Mouse (Mus musculus) spleen, postnatal 10 days (tissue): ENCODE data around the gene Tlr8.
"Not testable (repeated sequence)": the region's sequence is repeated elsewhere in the genome, so short reads cannot be mapped to it uniquely, and the experiment has no call there.

Experiments used
- DNase-seq, 2 experiments: peaks; one replicate each; pipeline ENCODE4 v3.0.0; 2021 to 2022; ENCODE audit warnings: low spot score in 2 of 2

The Tlr8 gene

DNA sequence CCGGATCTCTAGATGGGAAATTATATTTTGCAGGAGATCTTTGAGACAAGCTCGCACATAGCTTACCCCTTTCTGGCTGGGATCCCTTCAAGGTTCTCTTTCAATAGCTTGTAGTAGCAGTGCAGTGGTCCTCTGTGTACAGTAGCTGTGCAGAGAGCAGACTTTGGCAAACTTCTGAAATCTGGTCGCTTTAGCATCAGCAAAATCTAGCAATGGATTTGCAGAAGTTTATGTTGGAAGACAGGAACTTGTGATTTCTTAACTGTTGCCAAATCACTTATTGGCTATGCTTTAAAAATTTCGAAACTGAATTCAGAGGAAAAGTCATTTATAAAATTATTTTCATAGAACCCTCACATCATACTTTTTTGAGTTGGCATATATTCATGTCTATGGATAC lies at the start of gene Tlr8:
Tlr8 (minus strand) TSS at position 244 of the 400 bp plus-strand sequence.
- no peak for DNase-seq

- DNase-seq: not testable (repeated sequence)
Observed at GRCm38 (mm10) chrX:167302061-167302460, 37.9 kb upstream of the Tlr8 start.

DNA sequence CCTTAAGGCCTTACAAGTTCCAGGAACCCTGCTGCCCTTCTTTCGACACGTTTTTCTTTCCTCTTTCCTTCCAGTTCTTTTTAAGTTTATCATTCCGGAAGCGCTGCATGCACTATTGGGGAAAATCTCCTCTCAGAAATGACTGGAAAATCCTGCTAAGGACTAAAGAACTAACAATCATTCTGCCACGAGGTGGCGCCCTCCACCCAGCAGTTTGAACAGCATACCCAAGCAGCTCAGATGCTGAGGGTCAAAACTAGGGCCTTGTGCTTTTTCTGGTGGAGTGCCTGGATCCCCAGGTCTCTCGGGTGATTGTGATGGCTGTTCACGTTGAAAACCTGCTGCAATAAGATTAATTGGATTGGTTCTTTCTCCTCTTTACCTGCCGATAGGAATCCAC lies 12.8 kb upstream of the Tlr8 start:
- peak; percentile 26 to 70 for DNase-seq

DNA sequence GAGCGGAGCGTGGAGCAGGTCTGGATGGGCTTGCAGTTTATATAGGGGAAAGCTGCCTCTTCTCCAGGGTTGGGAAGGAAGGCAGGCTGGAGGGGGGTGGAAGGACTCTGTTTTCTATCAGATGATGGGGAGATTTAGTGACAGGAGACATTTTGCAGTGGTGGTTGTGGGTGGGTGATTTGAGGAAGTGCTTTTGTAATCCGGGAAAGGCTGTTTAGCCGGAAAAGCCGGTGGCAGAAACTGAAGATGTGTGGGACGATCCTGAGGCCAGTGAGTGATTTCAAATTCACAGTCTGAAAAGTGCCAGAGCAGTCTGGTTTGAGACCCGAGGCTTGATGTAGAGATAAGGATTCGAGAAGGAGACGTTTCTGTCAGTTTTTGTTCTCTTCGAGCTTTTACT lies 12.4 kb upstream of the Tlr8 start:
- no peak for DNase-seq

GRCm38 (mm10) chrX:167263530-167263929 lies 599 bp downstream of the Tlr8 start:
- DNase-seq: no peak

DNA sequence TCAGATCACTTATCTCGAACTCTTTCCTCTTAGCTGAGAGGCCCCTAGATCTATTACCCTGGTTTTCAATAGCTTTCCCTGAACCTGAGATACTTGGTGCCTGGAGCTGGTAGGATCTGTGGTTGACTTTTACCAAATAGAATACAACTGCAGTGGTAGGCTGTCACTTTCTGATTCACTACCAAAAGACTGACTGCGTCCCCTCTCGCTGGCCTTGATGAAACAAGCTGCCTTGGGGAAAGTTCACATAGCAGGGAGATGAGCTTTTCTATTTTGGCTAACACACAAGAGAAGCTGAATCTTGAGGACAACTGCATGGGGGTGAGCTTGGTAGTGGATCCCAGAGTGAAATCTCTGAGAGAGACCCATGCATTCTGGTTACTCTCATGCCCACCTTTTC lies 22.4 kb downstream of the Tlr8 start:
- DNase-seq: no peak

GRCm38 (mm10) chrX:167239293-167239921 lies 24.7 kb downstream of the Tlr8 start:
- DNase-seq: no peak

GRCm38 (mm10) chrX:167233104-167233687 lies 30.9 kb downstream of the Tlr8 start:
- DNase-seq: peak; percentile 40 to 76

GRCm38 (mm10) chrX:167231150-167231549 lies 33.0 kb downstream of the Tlr8 start:
- no peak for DNase-seq

DNA sequence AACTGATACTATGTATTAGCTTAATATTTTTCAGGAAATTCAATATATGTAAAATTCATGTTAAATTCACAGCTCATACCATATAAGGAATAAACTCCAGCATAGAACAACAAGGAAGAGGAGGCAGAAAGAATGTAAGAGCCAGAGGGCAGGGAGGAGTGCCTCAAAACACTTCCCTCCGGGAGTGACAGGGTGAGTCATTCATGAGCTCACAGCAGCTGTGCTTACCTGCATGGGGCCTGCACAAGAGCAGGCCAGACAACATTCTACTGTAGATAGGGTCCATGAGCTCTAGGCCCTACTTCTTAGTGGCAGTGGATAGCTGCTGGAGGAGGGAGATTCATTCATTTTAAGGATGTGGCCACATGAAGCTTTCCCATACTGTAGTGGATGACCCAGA lies 34.3 kb downstream of the Tlr8 start:
- DNase-seq: no peak

GRCm38 (mm10) chrX:167229206-167229605 lies 34.9 kb downstream of the Tlr8 start:
- DNase-seq: peak; percentile 37 to 84

- no peak for DNase-seq
Observed at GRCm38 (mm10) chrX:167227756-167228155, 36.4 kb downstream of the Tlr8 start.

DNA sequence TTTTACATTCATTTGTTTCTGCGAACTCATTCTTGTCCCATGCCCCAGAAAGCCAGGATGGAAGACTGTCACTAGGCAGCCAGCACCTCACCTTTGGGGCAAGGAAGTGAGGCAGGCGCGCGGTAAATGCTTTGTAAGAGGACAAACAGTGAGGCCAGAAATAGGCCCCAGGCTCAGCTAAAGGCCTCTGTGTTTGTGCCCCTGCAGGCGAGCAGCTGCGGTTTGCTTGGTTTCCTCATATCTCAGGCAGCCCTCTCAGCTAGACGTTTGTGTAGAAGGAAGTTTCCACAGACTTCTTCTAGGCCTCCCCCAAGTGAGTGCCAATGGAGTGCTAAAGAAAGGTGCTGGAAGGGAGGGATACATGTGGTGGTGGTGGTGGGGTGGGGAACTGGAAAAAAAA lies 37.0 kb downstream of the Tlr8 start:
- DNase-seq: peak; percentile 20 to 59

DNA sequence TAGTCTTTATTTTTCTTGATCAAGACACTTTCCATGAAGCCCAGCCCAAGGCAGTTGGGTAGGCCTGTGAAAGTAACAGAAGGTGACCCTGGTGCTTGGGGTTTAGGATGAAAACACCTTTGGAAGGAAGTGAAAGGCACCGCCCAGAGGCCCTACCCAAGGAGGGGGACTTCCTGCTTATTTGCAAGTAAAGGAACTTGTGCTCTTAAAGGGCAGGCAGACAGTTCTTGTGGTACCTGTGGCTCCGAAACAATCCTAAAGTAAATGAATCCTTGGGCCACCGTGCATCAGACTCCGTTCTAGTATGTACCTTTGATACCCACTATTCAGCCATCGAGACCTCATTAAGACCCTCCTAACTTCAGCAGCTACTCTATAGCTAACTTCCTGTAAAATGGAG lies 37.6 kb downstream of the Tlr8 start:
- DNase-seq: no peak

GRCm38 (mm10) chrX:167212707-167213106 lies 51.4 kb downstream of the Tlr8 start:
- no peak for DNase-seq

GRCm38 (mm10) chrX:167211871-167212555 lies 52.1 kb downstream of the Tlr8 start:
- DNase-seq: no peak

DNA sequence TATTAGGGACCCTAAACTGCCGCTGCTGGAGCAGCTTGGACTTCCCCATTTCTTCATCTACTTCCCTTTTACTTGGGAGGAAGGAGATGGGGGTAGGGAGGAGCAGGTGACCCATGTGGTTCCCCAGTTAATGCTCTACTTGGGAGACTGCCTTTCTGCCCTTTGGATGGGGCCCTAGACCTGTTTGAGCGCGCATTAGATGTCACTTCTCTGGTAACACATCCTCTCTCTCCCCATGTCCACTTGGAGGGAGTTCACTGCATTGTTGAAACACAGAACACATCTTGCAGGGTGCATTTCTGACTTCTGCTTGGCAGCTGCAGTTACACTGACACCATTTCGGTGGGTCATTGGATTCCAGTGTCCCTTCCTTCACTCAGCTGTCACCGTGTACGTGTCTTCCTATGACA lies 53.8 kb downstream of the Tlr8 start:
- no peak for DNase-seq

DNA sequence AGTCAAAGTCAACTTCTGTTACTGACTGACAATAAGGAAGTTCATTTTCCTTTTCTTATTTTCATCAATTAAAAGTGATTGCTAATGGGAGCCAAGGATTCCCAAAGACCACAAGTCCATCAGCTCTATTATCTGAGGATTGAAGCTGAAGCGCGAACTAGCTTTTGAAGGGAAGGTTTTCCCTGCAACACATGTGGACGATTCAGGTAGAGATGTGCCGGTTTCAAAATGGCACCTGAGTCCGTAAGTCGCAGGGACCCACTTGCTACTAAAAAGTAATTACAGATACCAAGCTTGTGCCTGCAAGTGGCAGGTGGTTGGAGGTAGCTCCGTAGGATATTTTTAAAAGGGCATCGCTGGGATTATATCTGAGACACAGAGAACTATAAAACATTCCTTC lies 54.3 kb downstream of the Tlr8 start:
- no peak for DNase-seq

GRCm38 (mm10) chrX:167208978-167209754 lies 55.0 kb downstream of the Tlr8 start, which contains the start of gene Tmsb4x:
Gene Tmsb4x, minus strand, starts transcription at chrX:167209315.
- peak; percentile 66 to 81 for DNase-seq

- DNase-seq: peak in 1 of 2 experiments; percentile 37
Observed at GRCm38 (mm10) chrX:167208506-167208820, 55.7 kb downstream of the Tlr8 start.

- no peak for DNase-seq
Observed at GRCm38 (mm10) chrX:167207741-167208505, 56.2 kb downstream of the Tlr8 start.
